Mouse (Mus musculus): ENCODE measurements around the gene Txndc11. TPM values are rescaled to one million over a fixed set of nuclear protein-coding genes. Genes with fewer than 3 reads are reported as not detected.

The Txndc11 gene
- total RNA-seq, 2 experiments from 2014 or later = 8.8 to 18.3 TPM

GRCm38 (mm10) chr16:11122625-11123024 is 11.8 kb downstream of the Txndc11 start:
- ATAC-seq (replicated peaks; ENCODE audit: low FRiP score, poor library complexity, severe bottlenecking) = no peak

- ATAC-seq (replicated peaks; ENCODE audit: low FRiP score, poor library complexity, severe bottlenecking) = 0 out of 2 replicates have a peak, but pooled peaks have one; percentile 67
These were observed 25.2 kb downstream of the Txndc11 start for GRCm38 (mm10) chr16:11109198-11109740.

- no peak for ATAC-seq (replicated peaks; ENCODE audit: low FRiP score, poor library complexity, severe bottlenecking)
These were observed 29.5 kb downstream of the Txndc11 start for GRCm38 (mm10) chr16:11104905-11105304.

GRCm38 (mm10) chr16:11097301-11097700 is 37.1 kb downstream of the Txndc11 start:
- no peak for ATAC-seq (replicated peaks; ENCODE audit: low FRiP score, poor library complexity, severe bottlenecking)

GRCm38 (mm10) chr16:11093717-11094386 is 40.6 kb downstream of the Txndc11 start:
- no peak for ATAC-seq (replicated peaks; ENCODE audit: low FRiP score, poor library complexity, severe bottlenecking)

GRCm38 (mm10) chr16:11092523-11092922 is 41.9 kb downstream of the Txndc11 start:
- no peak for ATAC-seq (replicated peaks; ENCODE audit: low FRiP score, poor library complexity, severe bottlenecking)

GRCm38 (mm10) chr16:11092061-11092460 is 42.4 kb downstream of the Txndc11 start:
- ATAC-seq (replicated peaks; ENCODE audit: low FRiP score, poor library complexity, severe bottlenecking) = no peak

- ATAC-seq (replicated peaks; ENCODE audit: low FRiP score, poor library complexity, severe bottlenecking) = no peak
These were observed 43.4 kb downstream of the Txndc11 start for GRCm38 (mm10) chr16:11090836-11091570.

- no peak for ATAC-seq (replicated peaks; ENCODE audit: low FRiP score, poor library complexity, severe bottlenecking)
These were observed 47.4 kb downstream of the Txndc11 start for GRCm38 (mm10) chr16:11086856-11087588.

- ATAC-seq (replicated peaks; ENCODE audit: low FRiP score, poor library complexity, severe bottlenecking) = no peak
These were observed 48.2 kb downstream of the Txndc11 start for GRCm38 (mm10) chr16:11086299-11086698.

GRCm38 (mm10) chr16:11084181-11084580 is 50.3 kb downstream of the Txndc11 start:
- no peak for ATAC-seq (replicated peaks; ENCODE audit: low FRiP score, poor library complexity, severe bottlenecking)

GRCm38 (mm10) chr16:11078216-11078869 is 56.1 kb downstream of the Txndc11 start:
- no peak for ATAC-seq (replicated peaks; ENCODE audit: low FRiP score, poor library complexity, severe bottlenecking)

- ATAC-seq (replicated peaks; ENCODE audit: low FRiP score, poor library complexity, severe bottlenecking) = no peak
These were observed 56.7 kb downstream of the Txndc11 start for GRCm38 (mm10) chr16:11077601-11078201.

GRCm38 (mm10) chr16:11073060-11073459 is 61.4 kb downstream of the Txndc11 start:
- ATAC-seq (replicated peaks; ENCODE audit: low FRiP score, poor library complexity, severe bottlenecking) = no peak

GRCm38 (mm10) chr16:11072454-11072853 is 62.0 kb downstream of the Txndc11 start:
- ATAC-seq (replicated peaks; ENCODE audit: low FRiP score, poor library complexity, severe bottlenecking) = no peak

GRCm38 (mm10) chr16:11071887-11072286 is 62.6 kb downstream of the Txndc11 start:
- no peak for ATAC-seq (replicated peaks; ENCODE audit: low FRiP score, poor library complexity, severe bottlenecking)

GRCm38 (mm10) chr16:11071176-11071575 is 63.3 kb downstream of the Txndc11 start:
- no peak for ATAC-seq (replicated peaks; ENCODE audit: low FRiP score, poor library complexity, severe bottlenecking)

- ATAC-seq (replicated peaks; ENCODE audit: low FRiP score, poor library complexity, severe bottlenecking) = no peak
These were observed 64.6 kb downstream of the Txndc11 start for GRCm38 (mm10) chr16:11069710-11070420.

GRCm38 (mm10) chr16:11069271-11069670 is 65.2 kb downstream of the Txndc11 start:
- ATAC-seq (replicated peaks; ENCODE audit: low FRiP score, poor library complexity, severe bottlenecking) = no peak

All from erythroblast, adult 5-6 weeks (primary cell).